Mouse (Mus musculus) hindbrain, embryonic 10.5 days (tissue): Measurements from ENCODE around the gene Wdr18. TPM values are rescaled to one million over a fixed set of nuclear protein-coding genes. Genes with fewer than 3 reads are reported as not detected.

Experiments used
- DNase-seq: peaks from one replicate; pipeline ENCODE4 v3.0.0-alpha.2; 2017; ENCODE audit warnings: low spot score
- H3K27ac ChIP-seq: fragments of 300-500 bp; sonication (generic); 2 replicates; pipeline ENCODE4 v1.5.1; 2016; ENCODE audit warnings: mild to moderate bottlenecking, moderate library complexity
- H3K27me3 ChIP-seq: fragments of 300-500 bp; sonication (generic); 2 replicates; pipeline ENCODE4 v1.6.1; 2016; ENCODE audit warnings: mild to moderate bottlenecking; ENCODE audit not compliant: poor library complexity, insufficient read depth, severe bottlenecking
- H3K36me3 ChIP-seq: fragments of 300-500 bp; sonication (generic); 2 replicates; pipeline ENCODE4 v1.6.1; 2016; ENCODE audit warnings: mild to moderate bottlenecking, moderate library complexity
- H3K4me1 ChIP-seq: fragments of 300-500 bp; sonication (generic); replicated peaks from 2 replicates; pipeline ENCODE4 v1.6.1; 2016; ENCODE audit warnings: mild to moderate bottlenecking
- H3K4me3 ChIP-seq: fragments of 300-500 bp; sonication (generic); 2 replicates; pipeline ENCODE4 v1.5.1; 2016; ENCODE audit warnings: mild to moderate bottlenecking, moderate library complexity
- H3K9me3 ChIP-seq: fragments of 300-500 bp; sonication (generic); 2 replicates; pipeline ENCODE4 v1.6.1; 2016; ENCODE audit warnings: mild to moderate bottlenecking, moderate library complexity
- WGBS: fragments of 180-500 bp; shearing (Covaris S2); methylation state at CpG from one replicate; pipeline ENCODE4 v1.1.7; 2016; 5-methylcytosine and 5-hydroxymethylcytosine counted together
- polyA plus RNA-seq: library from polyadenylated mRNA; unstranded; fragments of >200 nt; fragmentation: Nextera tagmentation; extraction: Ambion mirVana; gene quantifications from 2 replicates; pipeline ENCODE4 v1.2.1, GENCODE M21; 2016

Gene Wdr18
- polyA plus RNA-seq, 1 experiment from 2014 or later, result 128 TPM

GRCm38 (mm10) chr10:79920056-79920890 lies 39.7 kb upstream of the Wdr18 start:
- peaks cover 62% of the 10 kb centered on the region for H3K4me1 ChIP-seq
- 18% methylated on average over 26 of the region's 26 CpGs for WGBS
- DNase-seq, result peak; percentile 47
- peak overlapping the region; percentile 53 for H3K27ac ChIP-seq
- no peaks in the 10 kb centered on the region for H3K36me3 ChIP-seq
- H3K9me3 ChIP-seq, result no peaks in the 10 kb centered on the region
- H3K4me3 ChIP-seq, result peak overlapping the region; percentile 44
- peaks cover 74% of the 10 kb centered on the region for H3K27me3 ChIP-seq

GRCm38 (mm10) chr10:79920958-79921535 lies 38.9 kb upstream of the Wdr18 start, which contains the start of gene R3hdm4:
Gene R3hdm4 (minus strand): TSS chr10:79921208.
- H3K4me1 ChIP-seq, result peaks cover 62% of the 10 kb centered on the region
- WGBS, result 4% methylated on average over 41 of the region's 41 CpGs
- DNase-seq, result no peak
- H3K9me3 ChIP-seq, result no peaks in the 10 kb centered on the region
- peaks cover 79% of the 10 kb centered on the region for H3K27me3 ChIP-seq
- no peaks in the 10 kb centered on the region for H3K36me3 ChIP-seq
- peak within 1 kb of the TSS; percentile 53 for H3K27ac ChIP-seq
- peak within 1 kb of the TSS; percentile 44 for H3K4me3 ChIP-seq

DNA sequence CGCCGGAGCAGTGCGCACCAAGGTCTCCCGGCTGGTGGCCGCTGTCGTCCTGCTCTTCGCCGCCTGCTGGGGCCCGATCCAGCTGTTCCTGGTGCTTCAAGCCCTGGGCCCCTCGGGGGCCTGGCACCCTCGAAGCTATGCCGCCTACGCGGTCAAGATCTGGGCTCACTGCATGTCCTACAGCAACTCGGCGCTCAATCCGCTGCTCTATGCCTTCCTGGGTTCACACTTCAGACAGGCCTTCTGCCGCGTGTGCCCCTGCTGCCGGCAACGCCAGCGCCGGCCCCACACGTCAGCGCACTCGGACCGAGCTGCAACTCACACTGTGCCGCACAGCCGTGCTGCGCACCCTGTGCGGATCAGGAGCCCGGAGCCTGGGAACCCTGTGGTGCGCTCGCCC lies 38.4 kb upstream of the Wdr18 start:
- 2% methylated on average over 34 of the region's 34 CpGs for WGBS
- Histone ChIP-seq H3K4me1 (peaks cover 62% of the 10 kb centered on the region), H3K27me3 (peaks cover 84% of the 10 kb centered on the region), H3K4me3 (peak overlapping the region; percentile 44), H3K27ac (no peak overlapping the region), H3K36me3 (no peaks in the 10 kb centered on the region), H3K9me3 (no peaks in the 10 kb centered on the region)
- DNase-seq, result no peak

- H3K4me1 ChIP-seq, result peaks cover 65% of the 10 kb centered on the region
- H3K27ac ChIP-seq, result no peak overlapping the region
- peak overlapping the region; percentile 18; the same call in 1 of the 2 replicates for H3K4me3 ChIP-seq
- H3K36me3 ChIP-seq, result peaks cover under 1% of the 10 kb centered on the region; the same call in 1 of the 2 replicates
- peaks cover 58% of the 10 kb centered on the region for H3K27me3 ChIP-seq
- WGBS, result 10% methylated on average over 29 of the region's 29 CpGs
- DNase-seq, result peak; percentile 90
- H3K9me3 ChIP-seq, result no peaks in the 10 kb centered on the region
These were observed 34.8 kb upstream of the Wdr18 start for GRCm38 (mm10) chr10:79924998-79925784.

DNA sequence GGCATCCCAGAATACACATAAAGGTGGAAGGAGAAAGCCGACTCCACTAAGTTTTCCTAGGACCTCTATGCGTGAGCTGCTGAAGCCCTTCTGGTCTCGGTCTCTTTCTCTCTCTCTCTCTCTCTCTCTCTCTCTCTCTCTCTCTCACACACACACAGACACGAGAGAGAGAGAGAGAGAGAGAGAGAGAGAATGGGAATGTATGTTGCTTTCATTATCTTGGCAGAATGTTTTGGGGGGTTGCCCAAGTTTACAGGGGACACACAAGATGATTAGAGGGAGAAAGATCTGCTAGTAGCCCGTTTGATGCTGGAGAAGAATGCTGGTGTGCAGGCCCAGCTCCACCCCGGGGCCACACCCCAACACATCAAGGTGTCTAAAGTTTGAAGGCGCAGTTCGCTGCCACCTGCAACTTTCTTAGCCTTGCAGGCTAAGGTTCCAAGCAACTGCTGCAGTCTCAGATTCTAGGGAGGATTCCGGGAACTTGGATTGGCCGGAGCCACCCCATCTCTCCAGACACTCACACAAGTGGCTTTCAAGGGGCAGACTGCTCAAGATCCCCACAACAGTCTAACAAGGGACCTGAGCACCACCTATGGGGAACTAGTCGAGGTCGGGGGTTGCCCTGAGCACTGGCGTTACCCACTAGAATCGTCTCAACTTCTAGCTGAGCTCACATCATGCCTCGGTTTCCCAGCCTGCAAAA lies 34.0 kb upstream of the Wdr18 start:
- peak overlapping the region; percentile 95 for H3K4me3 ChIP-seq
- 14% methylated on average over 15 of the region's 15 CpGs for WGBS
- peaks cover 8% of the 10 kb centered on the region for H3K36me3 ChIP-seq
- no peak for DNase-seq
- peak overlapping the region; percentile 96 for H3K27ac ChIP-seq
- H3K9me3 ChIP-seq, result no peaks in the 10 kb centered on the region
- H3K27me3 ChIP-seq, result peaks cover 58% of the 10 kb centered on the region
- H3K4me1 ChIP-seq, result peaks cover 65% of the 10 kb centered on the region

- WGBS, result under 1% methylated on average over 63 of the region's 63 CpGs
- H3K4me1 ChIP-seq, result peaks cover 65% of the 10 kb centered on the region
- peak within 1 kb of the TSS; percentile 96 for H3K27ac ChIP-seq
- peak; percentile 90 for DNase-seq
- H3K9me3 ChIP-seq, result no peaks in the 10 kb centered on the region
- H3K27me3 ChIP-seq, result peaks cover 58% of the 10 kb centered on the region
- peak within 1 kb of the TSS; percentile 95 for H3K4me3 ChIP-seq
- peaks cover 16% of the 10 kb centered on the region for H3K36me3 ChIP-seq
These were observed 33.2 kb upstream of the Wdr18 start, which contains the start of gene Arid3a for GRCm38 (mm10) chr10:79926491-79927323. Gene Arid3a (plus strand): TSS chr10:79927043.

- H3K4me1 ChIP-seq, result peaks cover 71% of the 10 kb centered on the region
- under 1% methylated on average over 54 of the region's 54 CpGs for WGBS
These were observed 32.5 kb upstream of the Wdr18 start for GRCm38 (mm10) chr10:79927324-79928029.

GRCm38 (mm10) chr10:79928030-79928694 lies 31.8 kb upstream of the Wdr18 start:
- peak overlapping the region; percentile 95 for H3K4me3 ChIP-seq
- peaks cover 30% of the 10 kb centered on the region for H3K36me3 ChIP-seq
- no peaks in the 10 kb centered on the region for H3K9me3 ChIP-seq
- H3K27me3 ChIP-seq, result peaks cover 58% of the 10 kb centered on the region
- peak overlapping the region; percentile 96 for H3K27ac ChIP-seq
- DNase-seq, result peak; percentile 66
- peaks cover 77% of the 10 kb centered on the region for H3K4me1 ChIP-seq
- under 1% methylated on average over 29 of the region's 29 CpGs for WGBS

More at GRCm38 (mm10) chr10:79927324-79928029, 32.5 kb upstream of the Wdr18 start:
- Histone ChIP-seq H3K36me3 (peaks cover 24% of the 10 kb centered on the region), H3K9me3 (no peaks in the 10 kb centered on the region), H3K4me3 (peak overlapping the region; percentile 95), H3K27me3 (peaks cover 58% of the 10 kb centered on the region), H3K27ac (peak overlapping the region; percentile 96)
- DNase-seq, result no peak

DNA sequence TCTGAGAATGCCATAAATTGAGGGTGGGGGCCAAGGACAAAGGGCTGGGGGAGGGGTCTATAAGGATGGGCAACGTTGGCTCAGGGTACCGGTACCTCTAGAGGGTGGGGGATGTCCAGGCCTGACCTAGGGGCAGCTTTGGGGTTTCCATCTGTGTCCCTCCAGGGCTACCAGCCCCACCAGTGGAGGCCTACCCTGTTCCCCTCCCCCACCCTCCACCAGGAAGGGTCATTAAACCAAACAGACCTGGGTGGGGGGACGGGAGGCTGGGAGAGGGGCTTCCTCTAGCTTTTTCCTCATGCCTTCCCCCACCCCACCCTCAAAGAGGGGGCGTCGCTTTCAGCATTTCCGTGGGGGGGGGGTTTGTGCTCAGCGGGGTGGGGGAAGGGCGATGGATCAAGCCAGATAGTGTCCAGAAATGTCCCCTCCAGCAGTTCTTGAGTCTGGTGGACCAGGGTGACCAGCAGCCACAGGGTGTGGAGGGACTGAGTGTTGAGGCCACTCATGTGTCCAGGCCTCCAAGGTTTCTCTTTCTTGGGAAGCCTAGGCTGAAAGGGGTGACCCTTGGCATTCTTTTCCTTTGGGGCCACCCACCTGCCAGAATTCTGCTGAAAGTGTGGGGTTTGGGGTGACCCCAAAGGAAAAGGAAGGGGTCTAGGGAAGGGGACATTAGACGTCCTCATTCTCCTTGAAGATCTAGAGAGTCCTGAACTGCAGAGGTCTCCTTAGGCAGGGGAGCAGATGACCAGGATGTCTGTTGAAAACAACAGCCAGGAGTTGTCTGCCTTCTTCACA lies 30.8 kb upstream of the Wdr18 start:
- peak overlapping the region; percentile 96 for H3K27ac ChIP-seq
- peak overlapping the region; percentile 95 for H3K4me3 ChIP-seq
- H3K4me1 ChIP-seq, result peaks cover 87% of the 10 kb centered on the region
- DNase-seq, result no peak
- peaks cover 38% of the 10 kb centered on the region for H3K36me3 ChIP-seq
- no peaks in the 10 kb centered on the region for H3K9me3 ChIP-seq
- peaks cover 58% of the 10 kb centered on the region for H3K27me3 ChIP-seq
- 23% methylated on average over 9 of the region's 9 CpGs for WGBS
